Mouse (Mus musculus) G1E-ER4 (cell line): Measurements from ENCODE around the gene Krt24. TPM values are rescaled to one million over a fixed set of nuclear protein-coding genes. Genes with fewer than 3 reads are reported as not detected.

Experiments used
- GATA1 ChIP-seq: IDR thresholded peaks from one replicate; pipeline ENCODE4 v1.8.0; 2012; ENCODE audit warnings: low read length, inconsistent platforms
- polyA plus RNA-seq: library from polyadenylated mRNA; stranded (reverse); fragments of >175 nt; gene quantifications from 2 replicates; pipeline ENCODE4 v1.2.3, GENCODE M21; 2012

Gene Krt24
- polyA plus RNA-seq, 1 experiment, result not detected

- no peak for TF ChIP-seq GATA1
Observed at GRCm38 (mm10) chr11:99230261-99231048, 54.6 kb downstream of the Krt24 start, which contains the start of gene Smarce1. Smarce1 (minus strand) TSS chr11:99231017.

Other genes starting within 250 kb of the Krt24 start
- not detected in 2 replicates for gene Igfbp4, start 244.0 kb downstream of the Krt24 start, polyA plus RNA-seq
- gene Tns4, start 196.0 kb downstream of the Krt24 start, polyA plus RNA-seq, result not detected in 2 replicates
- not detected in 2 replicates for gene Ccr7, start 130.2 kb downstream of the Krt24 start, polyA plus RNA-seq
- gene Smarce1, start 54.2 kb downstream of the Krt24 start, polyA plus RNA-seq, result 478 and 523 TPM in 2 replicates
- not detected in 2 replicates for gene Krt222, start 41.2 kb downstream of the Krt24 start, polyA plus RNA-seq
- not detected in 2 replicates for gene Krt25, start 37.7 kb upstream of the Krt24 start, polyA plus RNA-seq
- not detected in 2 replicates for gene Krt26, start 52.7 kb upstream of the Krt24 start, polyA plus RNA-seq
- gene Krt27, start 65.8 kb upstream of the Krt24 start, polyA plus RNA-seq, result not detected in 2 replicates
- gene Krt28, start 89.6 kb upstream of the Krt24 start, polyA plus RNA-seq, result not detected in 2 replicates
- 7.4 and 9.6 TPM in 2 replicates for gene Krt10, start 104.1 kb upstream of the Krt24 start, polyA plus RNA-seq
- 0.03 TPM in 1 of 2 replicates, not detected in the other for gene Krt12, start 137.0 kb upstream of the Krt24 start, polyA plus RNA-seq
- gene Krt20, start 152.9 kb upstream of the Krt24 start, polyA plus RNA-seq, result not detected in 2 replicates
- gene Krt23, start 207.9 kb upstream of the Krt24 start, polyA plus RNA-seq, result not detected in 2 replicates
- not detected in 2 replicates for gene Krt39, start 236.1 kb upstream of the Krt24 start, polyA plus RNA-seq